Mouse (Mus musculus) right cerebral cortex, postnatal 10 days (tissue): ENCODE measurements at regions not wholly inside any gene's neighbourhood (a gene's known extent, or its start where the extent isn't known, plus 50 kb on each side); places are given as distances from the start of the nearest gene placed in this dataset.

Source experiments
- DNase-seq, 2 experiments: peaks; one replicate each; pipeline ENCODE4 v3.0.0; 2021; ENCODE audit warnings: low spot score in 2 of 2

- DNase-seq = no peak
Observed at GRCm38 (mm10) chr13:11273896-11274295, 832.8 kb downstream of the Ryr2 start.

DNA sequence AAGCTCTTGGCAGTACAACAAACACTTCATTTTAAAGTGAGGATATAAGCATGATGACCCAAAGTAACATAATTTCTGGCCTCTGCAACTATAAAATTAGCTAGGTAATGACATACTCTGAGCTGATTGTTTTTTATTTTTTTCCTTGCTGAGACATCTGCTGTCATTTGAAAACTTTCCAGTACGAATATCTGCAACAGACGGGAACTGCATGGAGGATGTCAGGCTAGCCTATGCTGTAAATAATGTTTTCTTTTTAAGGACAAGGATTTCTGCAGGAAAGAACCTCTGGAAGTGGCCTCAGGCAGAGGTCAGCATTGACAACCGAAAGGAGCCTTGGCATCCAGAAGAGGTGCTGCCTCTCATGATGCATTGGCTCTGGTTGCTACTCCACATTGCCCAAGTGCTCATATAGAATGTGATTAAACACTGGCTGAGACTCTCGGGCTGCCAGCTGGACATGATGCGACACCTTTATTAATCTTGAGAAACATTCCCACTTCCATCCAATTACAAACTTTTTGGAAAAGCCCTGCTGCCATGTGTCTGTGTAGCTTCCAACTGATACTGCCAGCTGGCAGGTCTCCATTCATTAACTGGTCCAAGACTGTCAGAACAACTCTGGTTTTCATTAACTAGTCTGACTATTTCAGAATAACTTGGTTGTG is 837.9 kb downstream of the Ryr2 start:
- peak; percentile 51 to 63 for DNase-seq

GRCm38 (mm10) chr13:11247541-11247940 is 859.2 kb downstream of the Ryr2 start:
- DNase-seq = no peak

DNA sequence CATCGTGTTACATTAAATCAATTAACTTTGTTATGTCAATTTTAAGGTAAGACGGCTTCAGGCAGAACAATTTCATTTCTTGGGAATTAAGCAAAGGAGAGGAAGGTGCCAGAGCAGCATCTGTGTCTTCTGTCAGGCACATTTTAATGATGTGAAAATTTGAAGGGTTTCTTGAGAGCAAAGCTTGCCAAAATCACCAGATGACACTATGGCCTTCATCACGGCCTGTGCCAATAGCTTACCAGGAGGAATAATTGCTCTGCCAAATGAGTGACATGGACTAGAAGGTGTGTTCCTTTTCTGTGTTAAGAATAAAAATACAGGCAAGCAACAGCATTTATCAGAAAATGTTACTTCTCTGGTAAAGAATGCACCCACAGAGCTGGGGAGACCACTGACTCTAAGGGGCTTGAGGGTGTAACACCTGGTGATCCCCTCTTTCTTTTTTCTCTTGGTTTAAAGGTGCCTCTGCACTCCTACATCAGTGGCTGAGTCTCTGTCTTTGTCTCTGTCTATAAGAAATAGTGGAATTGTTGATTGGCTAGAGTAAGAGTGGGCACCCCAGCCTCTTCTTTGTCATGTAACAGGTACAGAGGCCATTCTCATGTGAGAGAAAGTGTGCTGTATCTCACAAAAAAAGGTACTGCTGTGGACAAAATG is 856.2 kb upstream of the Chrm3 start:
- no peak for DNase-seq

DNA sequence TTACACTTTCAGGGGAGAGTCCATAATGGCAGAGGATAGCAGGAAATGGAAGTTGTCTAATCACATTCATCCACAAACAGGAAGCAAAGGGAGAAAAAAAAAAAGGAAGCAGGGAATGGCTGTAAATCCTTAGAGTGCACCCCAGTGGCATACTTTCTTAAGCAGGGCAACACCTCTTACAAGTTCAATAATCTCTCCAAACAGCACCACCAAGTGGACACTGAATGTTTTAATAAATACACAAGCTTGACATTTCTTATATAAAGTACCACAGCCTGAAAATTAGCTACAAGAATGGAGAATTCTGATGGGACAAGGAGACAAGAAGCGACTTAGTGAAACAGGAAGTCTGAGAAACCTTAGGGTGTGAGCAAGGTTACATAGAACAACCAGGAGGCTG is 849.5 kb upstream of the Chrm3 start:
- no peak for DNase-seq

DNA sequence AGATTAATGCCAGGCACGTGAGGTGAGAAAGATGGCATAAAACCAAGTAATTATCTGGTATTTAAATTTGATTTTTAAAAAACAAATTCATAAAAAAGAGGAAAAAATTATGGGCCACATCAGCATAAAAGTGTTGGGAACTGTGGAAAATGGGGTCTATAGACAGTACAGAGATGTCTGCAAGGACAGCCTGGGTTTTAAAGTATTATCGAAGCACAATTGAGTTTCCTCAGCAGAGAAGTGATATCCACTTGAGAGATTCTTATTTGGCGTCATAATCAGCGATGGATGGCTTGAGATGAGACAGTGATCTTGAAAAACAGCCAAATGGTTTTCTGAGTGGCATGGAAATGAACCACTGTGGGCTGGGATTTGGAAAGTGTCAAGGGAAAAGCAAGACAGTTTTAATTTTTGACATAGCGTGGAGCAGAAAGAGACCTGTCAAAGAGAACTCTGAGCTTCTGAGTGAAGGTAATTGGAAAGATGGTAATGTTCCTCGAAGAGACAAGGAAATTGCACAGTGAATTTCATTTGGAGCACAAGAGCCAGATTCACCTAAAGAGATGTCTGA is 844.7 kb upstream of the Chrm3 start:
- DNase-seq = no peak

DNA sequence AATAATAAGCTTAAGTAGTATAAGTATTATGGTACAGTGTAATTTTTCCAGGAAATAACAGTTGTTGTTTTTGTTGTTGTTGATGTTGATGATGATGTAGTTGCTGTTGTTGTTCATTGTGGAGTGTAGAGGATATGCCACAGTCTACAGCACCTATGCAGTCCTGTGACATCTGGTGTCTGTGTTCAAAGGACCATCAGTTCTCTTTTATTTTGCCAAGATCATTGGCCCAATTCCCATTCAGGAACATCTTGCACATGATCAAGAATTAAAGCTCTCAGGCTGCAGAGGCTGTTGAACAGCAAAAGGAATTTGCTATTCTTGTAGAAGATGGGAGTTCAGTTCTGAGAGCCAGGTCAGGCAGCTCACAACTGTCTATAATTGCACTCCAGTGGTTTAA is 841.3 kb upstream of the Chrm3 start:
- no peak for DNase-seq

- no peak for DNase-seq
Observed at GRCm38 (mm10) chr13:11192471-11192870, 831.8 kb upstream of the Chrm3 start.

DNA sequence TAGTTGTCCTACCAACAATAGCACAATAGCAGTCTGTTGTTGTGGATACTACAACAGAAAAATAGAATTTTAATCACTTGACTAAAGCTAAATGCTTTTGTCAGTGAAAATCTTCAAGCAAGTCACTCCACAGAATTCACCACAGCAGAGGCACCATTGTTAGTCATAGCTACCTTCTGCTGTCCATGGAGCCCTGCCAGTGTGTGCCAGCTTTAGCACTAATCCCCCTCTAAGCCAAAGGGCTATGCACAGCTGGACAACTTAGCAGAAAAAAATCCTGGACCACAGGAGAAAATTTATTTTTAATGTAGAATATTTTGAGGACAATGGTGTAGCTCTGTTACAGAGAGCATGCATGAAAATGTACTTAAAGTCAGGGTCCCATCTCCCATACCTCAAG is 820.5 kb upstream of the Chrm3 start:
- DNase-seq = no peak

DNA sequence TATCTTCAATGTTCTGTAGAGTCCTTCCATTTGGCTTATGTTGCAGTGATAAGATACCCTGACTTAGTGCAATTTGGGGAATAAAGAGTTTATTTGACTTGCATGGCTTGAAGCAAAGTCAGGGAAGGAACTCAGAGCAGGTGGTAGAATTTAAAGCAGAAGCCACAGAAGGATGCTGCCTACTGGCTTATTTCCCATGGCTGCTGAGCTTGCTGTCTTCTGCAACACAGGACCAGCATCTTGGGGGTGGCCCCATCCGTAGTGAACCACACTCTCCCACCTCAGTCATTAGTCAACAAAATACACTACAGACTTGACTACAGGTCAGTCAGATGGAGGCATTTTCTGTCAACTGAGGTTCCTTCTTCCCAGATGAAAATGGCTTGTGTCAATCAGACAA is 819.7 kb upstream of the Chrm3 start:
- DNase-seq = no peak

- no peak for DNase-seq
Observed at GRCm38 (mm10) chr13:11178586-11178985, 817.9 kb upstream of the Chrm3 start.

DNA sequence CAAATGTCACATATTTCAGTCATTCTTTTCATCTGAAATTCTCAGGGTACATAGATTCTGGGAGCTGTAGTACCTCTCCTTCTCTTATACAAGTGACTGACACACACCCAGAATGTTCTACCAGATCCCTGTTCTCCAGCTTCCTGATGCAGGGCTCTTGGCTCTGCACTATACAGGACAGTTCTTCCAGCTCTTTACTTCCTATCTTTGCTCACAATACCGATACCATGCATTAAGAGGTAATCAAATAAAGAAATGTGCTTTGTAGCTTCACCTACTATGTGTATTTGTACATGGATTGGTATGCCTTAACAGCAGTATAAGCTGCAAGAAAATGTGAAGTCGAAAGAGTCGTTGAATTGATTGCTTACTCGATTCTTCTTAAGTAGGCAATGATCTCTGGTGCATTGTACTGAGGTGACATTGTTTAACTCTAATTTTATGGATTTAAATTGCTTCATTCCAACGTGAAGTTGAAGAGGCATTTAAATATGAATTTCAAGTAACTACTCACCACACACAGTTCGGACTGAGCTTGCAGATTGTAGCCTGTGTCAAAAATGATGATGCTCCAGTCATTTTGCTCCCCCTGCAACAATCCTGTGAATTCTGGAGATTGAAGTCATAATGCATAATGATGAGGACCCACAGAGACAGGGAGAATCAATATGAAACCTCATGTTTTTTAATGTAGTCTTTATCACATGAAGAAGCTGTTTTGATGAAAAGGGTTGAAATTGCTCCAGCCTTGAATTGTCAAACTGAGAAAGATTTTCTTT is 817.2 kb upstream of the Chrm3 start:
- DNase-seq = no peak

GRCm38 (mm10) chr13:11167115-11167514 is 806.5 kb upstream of the Chrm3 start:
- DNase-seq = no peak

GRCm38 (mm10) chr13:11164130-11164529 is 803.5 kb upstream of the Chrm3 start:
- no peak for DNase-seq

GRCm38 (mm10) chr13:11147268-11147667 is 786.6 kb upstream of the Chrm3 start:
- peak in 1 of 2 experiments; percentile 23 for DNase-seq

GRCm38 (mm10) chr13:11107693-11108092 is 747.0 kb upstream of the Chrm3 start:
- no peak for DNase-seq

GRCm38 (mm10) chr13:11106426-11106825 is 745.8 kb upstream of the Chrm3 start:
- DNase-seq = no peak

DNA sequence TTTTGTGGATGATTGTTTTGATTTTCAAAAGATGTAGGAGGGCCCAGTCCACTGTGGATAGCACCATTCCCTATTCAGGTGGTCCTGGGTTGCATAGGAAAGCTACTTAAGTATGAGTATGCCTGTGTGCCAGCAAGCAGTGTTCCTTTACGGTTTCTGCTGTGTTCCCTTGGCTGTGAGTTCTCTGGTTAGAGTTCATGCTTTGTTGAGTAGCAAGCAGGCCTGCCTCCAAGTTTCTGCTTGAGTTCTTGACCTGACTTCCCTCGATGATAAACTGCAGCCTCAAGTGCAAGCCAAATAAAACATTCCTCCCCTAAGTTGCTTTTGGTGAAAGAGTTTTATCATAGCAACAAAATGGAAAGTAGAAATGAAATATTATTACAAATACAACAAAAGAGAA is 744.9 kb upstream of the Chrm3 start:
- no peak for DNase-seq

DNA sequence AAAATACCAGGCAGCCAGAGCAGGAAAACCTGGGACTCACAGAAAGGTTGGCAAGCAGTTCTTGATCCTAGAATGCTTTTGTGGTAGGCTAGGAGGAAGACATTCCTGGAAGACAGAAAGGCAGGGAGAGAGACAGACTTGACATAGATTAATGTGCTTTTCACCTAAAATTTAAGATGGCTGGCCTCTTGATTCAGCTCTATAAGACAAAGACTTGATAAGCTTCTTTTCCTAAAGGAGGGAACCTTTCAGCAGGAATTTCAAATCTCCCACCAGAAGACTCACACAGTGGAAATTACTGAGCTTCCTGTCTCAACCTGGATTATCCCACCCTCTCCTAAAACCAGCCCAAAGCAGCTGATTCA is 738.9 kb upstream of the Chrm3 start:
- DNase-seq = no peak

GRCm38 (mm10) chr13:11098899-11099585 is 738.4 kb upstream of the Chrm3 start:
- DNase-seq = no peak

- no peak for DNase-seq
Observed at GRCm38 (mm10) chr13:11092911-11093310, 732.3 kb upstream of the Chrm3 start.
